Mouse (Mus musculus): Measurements from ENCODE around the gene Krtap19-3.

- TF ChIP-seq MAX (IDR thresholded peaks at IDR 0.05; ENCODE audit: low read depth), result no peak
- TF ChIP-seq POLR2A (IDR thresholded peaks at IDR 0.05; ENCODE audit: insufficient read length, low read depth), result no peak
- no peak for TF ChIP-seq SRF (IDR thresholded peaks at IDR 0.05; ENCODE audit: control insufficient read depth, insufficient read length, low read depth)
- no peak for TF ChIP-seq TCF12 (IDR thresholded peaks at IDR 0.05; ENCODE audit: insufficient read depth, poor library complexity, severe bottlenecking)
- no peak for TF ChIP-seq MYOD1 (IDR thresholded peaks at IDR 0.05; ENCODE audit: control insufficient read depth in 1 of 3, insufficient read length in 2 of 3, low read depth in 2 of 3)
- TF ChIP-seq CEBPB (IDR thresholded peaks at IDR 0.05; ENCODE audit: insufficient read depth, poor library complexity, severe bottlenecking), result no peak
- no peak for TF ChIP-seq E2F4 (IDR thresholded peaks at IDR 0.05; ENCODE audit: insufficient read depth)
- TF ChIP-seq MYOG (IDR thresholded peaks at IDR 0.05; ENCODE audit: control insufficient read depth in 1 of 3, insufficient read depth in 1 of 3, insufficient read length in 2 of 3, low read depth in 2 of 3), result no peak
- no peak for TF ChIP-seq POLR2AphosphoS2 (IDR thresholded peaks at IDR 0.05; ENCODE audit: insufficient read length, low read depth)
- no peak for TF ChIP-seq USF1 (IDR thresholded peaks at IDR 0.05; ENCODE audit: low read depth)
- TF ChIP-seq TCF3 (IDR thresholded peaks at IDR 0.05; ENCODE audit: insufficient read length, low read depth), result no peak
Observed at GRCm38 (mm10) chr16:88884989-88885388, 7.2 kb upstream of the Krtap19-3 start, which contains the start of gene Krtap19-4.

All from myocyte (in vitro differentiated cells).